8 mouse cellular contexts compared by ENCODE assay signal in genomic region chr11:26210582-26211180, GRCm38 (mm10). TPM values are rescaled to one million over a fixed set of nuclear protein-coding genes. Genes with fewer than 3 reads are reported as not detected.
DNase-seq lines count a peak whose midpoint lies in the region; ATAC-seq and TF ChIP-seq lines count a peak whose summit lies in the region.

Gene 5730522E02Rik (minus strand): TSS chr11:26210763.

- peaks cover 5% of the 10 kb centered on the region; the same call in 1 of the 2 replicates for H3K4me1 ChIP-seq in kidney, adult 2 months (ENCODE audit: control insufficient read depth, insufficient read depth, low read length)
- peaks cover 5% of the 10 kb centered on the region for H3K4me1 ChIP-seq in forebrain, embryonic 12.5 days
- peaks cover 9% of the 10 kb centered on the region; the same call in 1 of the 2 replicates for H3K4me1 ChIP-seq in midbrain, embryonic 14.5 days (ENCODE audit: control insufficient read depth, insufficient read depth, low read length)

- H3K4me3 ChIP-seq in kidney, adult 2 months (ENCODE audit: insufficient read depth, low read depth, low read length) = peak within 1 kb of the TSS; percentile 68
- H3K4me3 ChIP-seq in forebrain, embryonic 12.5 days (replicated peaks) = peak within 1 kb of the TSS; percentile 58
- peak within 1 kb of the TSS; percentile 66 for H3K4me3 ChIP-seq in midbrain, embryonic 14.5 days (replicated peaks; ENCODE audit: low read depth, low read length)

- H3K9me3 ChIP-seq in forebrain, embryonic 12.5 days = no peaks in the 10 kb centered on the region
- no peaks in the 10 kb centered on the region for H3K9me3 ChIP-seq in midbrain, embryonic 14.5 days (ENCODE audit: control insufficient read depth, low read length)

- WGBS in kidney, adult 2 months = 2% methylated on average over 31 of the region's 31 CpGs
- 4% methylated on average over 30 of the region's 31 CpGs for WGBS in forebrain, embryonic 12.5 days
- WGBS in midbrain, embryonic 14.5 days = 3% methylated on average over 31 of the region's 31 CpGs

- H3K27ac ChIP-seq in kidney, adult 2 months (ENCODE audit: insufficient read depth, low read depth, low read length) = peak within 1 kb of the TSS; percentile 73
- peak within 1 kb of the TSS; percentile 97 for H3K27ac ChIP-seq in forebrain, embryonic 12.5 days
- H3K27ac ChIP-seq in midbrain, embryonic 14.5 days (replicated peaks; ENCODE audit: low read depth, low read length) = peak within 1 kb of the TSS; percentile 99

- H3K4me2 ChIP-seq in forebrain, embryonic 12.5 days = peak within 1 kb of the TSS; percentile 74
- H3K4me2 ChIP-seq in midbrain, embryonic 14.5 days (ENCODE audit: low read length) = peak within 1 kb of the TSS; percentile 85

- no peak for TF ChIP-seq POLR2A in kidney, adult 2 months (IDR thresholded peaks at IDR 0.05; ENCODE audit: low read depth, low read length)

- DNase-seq in kidney, adult 2 months = peak; percentile 19
- no peak for DNase-seq in kidney, postnatal 4 days
- peak; percentile 38 for DNase-seq in ES-CJ7 (ENCODE audit: low read depth, low spot score)
- DNase-seq in layer of hippocampus, postnatal 14 days (ENCODE audit: low spot score in 2 of 2) = peak in 1 of 2 experiments; percentile 31
- DNase-seq in midbrain, embryonic 14.5 days = no peak
- DNase-seq in right cerebral cortex, adult 18-20 months = no peak
- DNase-seq in cerebellum, adult 9-10 months = no peak

- H3K36me3 ChIP-seq in kidney, adult 2 months (ENCODE audit: control insufficient read depth, insufficient read depth, low read length) = no peaks in the 10 kb centered on the region
- no peaks in the 10 kb centered on the region for H3K36me3 ChIP-seq in forebrain, embryonic 12.5 days (replicated peaks)
- H3K36me3 ChIP-seq in midbrain, embryonic 14.5 days (ENCODE audit: control insufficient read depth, insufficient read depth, low read length) = no peaks in the 10 kb centered on the region

- no peak; the same call in none of the 2 replicates for ATAC-seq in forebrain, embryonic 12.5 days (ENCODE audit: low FRiP score)
- no peak for ATAC-seq in midbrain, embryonic 14.5 days (ENCODE audit: low FRiP score, low TSS enrichment)

- peak within 1 kb of the TSS; percentile 85 for H3K9ac ChIP-seq in forebrain, embryonic 12.5 days
- peak within 1 kb of the TSS; percentile 94 for H3K9ac ChIP-seq in midbrain, embryonic 14.5 days (replicated peaks; ENCODE audit: low read length)

- no peak for TF ChIP-seq CTCF in kidney, adult 2 months (conservative IDR thresholded peaks at IDR 0.05; ENCODE audit: insufficient read depth, insufficient read length, low read depth, low read length)

- no peaks in the 10 kb centered on the region for H3K27me3 ChIP-seq in kidney, adult 2 months (replicated peaks; ENCODE audit: control insufficient read depth, insufficient read depth, low read length)
- no peaks in the 10 kb centered on the region for H3K27me3 ChIP-seq in forebrain, embryonic 12.5 days
- no peaks in the 10 kb centered on the region for H3K27me3 ChIP-seq in midbrain, embryonic 14.5 days (ENCODE audit: control insufficient read depth, insufficient read depth, low read length)

RNA-seq across cellular contexts. Expression of gene 5730522E02Rik, which starts in this region (rescaled TPM):
- 0.06 TPM in 1 of 2 replicates, not detected in the other for polyA plus RNA-seq in kidney, adult 2 months (2012; rRNA removed)
- 9.2 and 10.6 TPM in 2 replicates for polyA plus RNA-seq in forebrain, embryonic 12.5 days (2016; fragmentation: Nextera tagmentation; extraction: Ambion mirVana)
- total RNA-seq in layer of hippocampus, postnatal 14 days (2021) = 10 to 100 TPM; 10.9 to 16.8 TPM
- polyA plus RNA-seq in midbrain, embryonic 14.5 days (2014; fragmentation: Nextera tagmentation; extraction: Ambion mirVana) = 14.8 and 19.0 TPM in 2 replicates

Comparison
In these comparisons a context has a peak if more than half of its experiments do, and no peak if none do; other contexts are left out.
1. Peak in DNase-seq, H3K4me3 ChIP-seq and H3K27ac ChIP-seq in kidney, adult 2 months; RNA of the gene not detected or under 1 TPM.